ENCODE assay signal across 10 mouse cellular contexts in the genomic region with DNA sequence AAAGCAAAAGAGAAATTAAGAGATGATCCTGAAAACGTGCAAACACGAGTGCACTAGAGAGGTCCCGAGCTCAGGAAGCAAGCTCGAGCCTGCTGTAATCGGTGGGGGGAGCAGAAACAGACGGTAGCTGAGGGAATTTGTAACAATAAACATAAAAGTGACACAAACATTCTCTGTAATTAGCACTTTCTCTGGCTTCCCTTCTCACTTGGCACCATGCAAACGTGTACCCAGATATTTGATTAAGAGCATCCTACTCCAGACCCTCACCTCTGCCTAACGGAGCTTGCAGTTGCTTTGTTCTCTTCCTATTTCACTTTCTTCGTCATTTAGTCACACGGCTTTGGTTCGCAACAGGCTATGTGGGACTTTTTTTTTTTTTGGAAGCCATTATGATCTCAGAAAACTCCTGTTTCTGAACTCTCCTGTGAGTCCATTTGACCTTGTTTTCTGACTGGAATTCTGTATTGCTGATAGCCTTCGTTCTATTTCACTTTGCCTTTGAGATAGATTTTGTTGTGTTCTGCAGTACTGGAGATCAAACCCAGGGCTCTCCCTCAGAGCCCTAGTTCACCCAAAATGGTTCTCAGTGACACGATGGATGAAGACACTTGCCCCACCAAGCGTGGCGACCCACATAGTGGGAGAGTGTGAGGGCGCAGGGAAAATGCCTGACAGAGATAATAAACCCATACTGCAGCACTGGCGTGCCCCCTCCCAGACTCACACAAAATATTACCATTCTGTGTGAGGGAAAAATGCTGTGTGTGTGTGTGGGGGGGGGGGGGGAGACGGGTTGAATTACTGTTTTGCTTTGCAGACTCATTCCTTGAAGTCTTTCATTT. TPM values are rescaled to one million over a fixed set of nuclear protein-coding genes. Genes with fewer than 3 reads are reported as not detected.
DNase-seq lines count a peak whose midpoint lies in the region; ATAC-seq and TF ChIP-seq lines count a peak whose summit lies in the region.
"Had no signal": no experiment of that assay in that cellular context is flagged by ENCODE, and none has a peak within 500 bp of the region (broad histone marks: within the 10 kb centered on the region; RNA-seq: fewer than 3 reads in every experiment).

No protein-coding gene starts in this region.

- ATAC-seq in lung, postnatal 0 days, result no peak
- ATAC-seq in intestine, postnatal 0 days, result no peak
- ATAC-seq: activated CD4-positive, CD25-positive, alpha-beta regulatory T cell, adult 4 months had no signal

- no peak for TF ChIP-seq CTCF in lung, postnatal 0 days (IDR thresholded peaks at IDR 0.05)
- no peak for TF ChIP-seq CTCF in intestine, postnatal 0 days (IDR thresholded peaks at IDR 0.05; ENCODE audit: low read depth)

- peaks cover 9% of the 10 kb centered on the region for H3K4me1 ChIP-seq in lung, postnatal 0 days (ENCODE audit: insufficient read depth, low read depth, low read length)
- H3K4me1 ChIP-seq in forebrain, embryonic 10.5 days, result peaks cover 47% of the 10 kb centered on the region
- H3K4me1 ChIP-seq in intestine, postnatal 0 days (replicated peaks; ENCODE audit: control insufficient read depth, insufficient read depth, low read length), result 0 out of 2 replicates have a peak, but pooled peaks cover 4% of the 10 kb centered on the region

- H3K27ac ChIP-seq in lung, postnatal 0 days (ENCODE audit: low read length), result no peak overlapping the region
- H3K27ac ChIP-seq in forebrain, embryonic 10.5 days, result peak overlapping the region; percentile 40; the same call in 1 of the 2 replicates
- no peak overlapping the region for H3K27ac ChIP-seq in intestine, postnatal 0 days (ENCODE audit: low read depth, low read length)

- peaks cover 39% of the 10 kb centered on the region for H3K27me3 ChIP-seq in lung, postnatal 0 days (replicated peaks; ENCODE audit: insufficient read depth, low read length)
- H3K27me3 ChIP-seq in forebrain, embryonic 10.5 days (ENCODE audit: poor library complexity, severe bottlenecking), result peaks cover 76% of the 10 kb centered on the region
- H3K27me3 ChIP-seq in intestine, postnatal 0 days (replicated peaks; ENCODE audit: control insufficient read depth, insufficient read depth, low read length), result peaks cover 66% of the 10 kb centered on the region

- H3K4me3 ChIP-seq in lung, postnatal 0 days (ENCODE audit: low read depth, low read length), result peak overlapping the region; percentile 12
- H3K4me3 ChIP-seq in forebrain, embryonic 10.5 days, result peak overlapping the region; percentile 35
- H3K4me3 ChIP-seq in intestine, postnatal 0 days (ENCODE audit: low read depth, low read length), result peak overlapping the region; percentile 18

- DNase-seq in lung, postnatal 0 days (ENCODE audit: low spot score), result no peak
- no peak for DNase-seq in lung, postnatal 4 days
- no peak for DNase-seq in forebrain, embryonic 10.5 days (ENCODE audit: extremely low spot score, low spot score)
- peak; percentile 32 for DNase-seq in retina, embryonic 14.5 days (ENCODE audit: low spot score)
- DNase-seq in urinary bladder, postnatal 25 days (ENCODE audit: low spot score), result no peak
- DNase-seq in urinary bladder, postnatal 10 days (ENCODE audit: low spot score), result no peak
- no peak for DNase-seq in thymus, adult 18-20 months
- DNase-seq: kidney, postnatal 14 days had no signal

- H3K4me2 ChIP-seq in lung, postnatal 0 days (replicated peaks; ENCODE audit: low read depth, low read length), result peak overlapping the region; percentile 27
- H3K4me2 ChIP-seq in intestine, postnatal 0 days (replicated peaks; ENCODE audit: low read depth), result peak overlapping the region; percentile 48; the same call in 1 of the 2 replicates

- no peaks in the 10 kb centered on the region for H3K36me3 ChIP-seq in lung, postnatal 0 days (ENCODE audit: insufficient read depth, low read length)
- no peaks in the 10 kb centered on the region for H3K36me3 ChIP-seq in forebrain, embryonic 10.5 days (replicated peaks)
- no peaks in the 10 kb centered on the region for H3K36me3 ChIP-seq in intestine, postnatal 0 days (ENCODE audit: control insufficient read depth, insufficient read depth)

- WGBS in lung, postnatal 0 days, result 8% methylated on average over 18 of the region's 18 CpGs
- 6% methylated on average over 18 of the region's 18 CpGs for WGBS in forebrain, embryonic 10.5 days
- 8% methylated on average over 18 of the region's 18 CpGs for WGBS in intestine, postnatal 0 days

- no peak for TF ChIP-seq EP300 in lung, postnatal 0 days (IDR thresholded peaks at IDR 0.05)

- H3K9me3 ChIP-seq in lung, postnatal 0 days (ENCODE audit: low read length), result no peaks in the 10 kb centered on the region
- no peaks in the 10 kb centered on the region for H3K9me3 ChIP-seq in forebrain, embryonic 10.5 days
- no peaks in the 10 kb centered on the region for H3K9me3 ChIP-seq in intestine, postnatal 0 days (ENCODE audit: control insufficient read depth)

- H3K9ac ChIP-seq in lung, postnatal 0 days (replicated peaks; ENCODE audit: low read depth), result no peak overlapping the region
- H3K9ac ChIP-seq in intestine, postnatal 0 days (ENCODE audit: low read depth, low read length), result no peak overlapping the region

RNA-seq across cellular contexts. Expression of a gene that starts 0.6 kb away (rescaled TPM):
- polyA plus RNA-seq in lung, postnatal 0 days (2015; fragmentation: Nextera tagmentation; extraction: Ambion mirVana), result 0.12 TPM in 1 of 2 replicates, not detected in the other
- 16.3 and 17.4 TPM in 2 replicates for polyA plus RNA-seq in forebrain, embryonic 10.5 days (2016; fragmentation: Nextera tagmentation; extraction: Ambion mirVana)
- polyA plus RNA-seq in intestine, postnatal 0 days (2015; fragmentation: Nextera tagmentation; extraction: Ambion mirVana), result 0.08 and 0.09 TPM in 2 replicates

Comparison
In these comparisons a context has a peak if more than half of its experiments do, and no peak if none do; other contexts are left out.
1. RNA of a gene that starts 0.6 kb away (polyA plus RNA-seq): 16.3 to 17.4 TPM in forebrain, embryonic 10.5 days; 0.12 TPM in lung, postnatal 0 days and 0.08 to 0.09 TPM in intestine, postnatal 0 days; every median in the first group is over 10 times any median in the second.
2. Peak in every context shown above with its lines, with median percentiles within 50 percentile points of each other: H3K4me3 ChIP-seq.